Mouse (Mus musculus): ENCODE measurements around the gene Cs. TPM values are rescaled to one million over a fixed set of nuclear protein-coding genes. Genes with fewer than 3 reads are reported as not detected.
A peak's percentile ranks its signal among the peaks of the same experiment; 100 is the strongest.

Cs gene
- polyA plus RNA-seq, 1 experiment from 2014 or later, result 334 TPM

- no peaks in the 10 kb centered on the region for H3K9me3 ChIP-seq (ENCODE audit: control insufficient read depth, low read length)
- no peak for ATAC-seq
- peak overlapping the region; percentile 91 for H3K27ac ChIP-seq (ENCODE audit: low read length)
- H3K4me3 ChIP-seq (ENCODE audit: low read length), result peak overlapping the region; percentile 72
- H3K27me3 ChIP-seq (replicated peaks; ENCODE audit: control insufficient read depth, insufficient read depth, low read length), result no peaks in the 10 kb centered on the region
- 4% methylated on average over 9 of the region's 9 CpGs for WGBS
- H3K36me3 ChIP-seq (ENCODE audit: control insufficient read depth, insufficient read depth, low read length), result no peaks in the 10 kb centered on the region
- H3K4me1 ChIP-seq (ENCODE audit: control insufficient read depth, insufficient read depth, low read length), result peaks cover 6% of the 10 kb centered on the region; the same call in 1 of the 2 replicates
- H3K4me2 ChIP-seq (ENCODE audit: low read depth, low read length), result peak overlapping the region; percentile 88
- peak overlapping the region; percentile 76 for H3K9ac ChIP-seq (ENCODE audit: low read depth, low read length)
Measured at GRCm38 (mm10) chr10:128369218-128369543, 31.6 kb downstream of the Cs start.

- 67% methylated on average over 6 of the region's 6 CpGs for WGBS
Measured at GRCm38 (mm10) chr10:128369599-128369998, 32.1 kb downstream of the Cs start.

GRCm38 (mm10) chr10:128370021-128370420 is 32.5 kb downstream of the Cs start:
- H3K4me3 ChIP-seq (ENCODE audit: low read length), result no peak overlapping the region
- H3K27ac ChIP-seq (ENCODE audit: low read length), result peak overlapping the region; percentile 66; the same call in 1 of the 2 replicates
- H3K27me3 ChIP-seq (replicated peaks; ENCODE audit: control insufficient read depth, insufficient read depth, low read length), result no peaks in the 10 kb centered on the region
- H3K9me3 ChIP-seq (ENCODE audit: control insufficient read depth, low read length), result no peaks in the 10 kb centered on the region
- 57% methylated on average over 6 of the region's 6 CpGs for WGBS
- H3K9ac ChIP-seq (ENCODE audit: low read depth, low read length), result no peak overlapping the region
- H3K4me2 ChIP-seq (ENCODE audit: low read depth, low read length), result no peak overlapping the region
- no peaks in the 10 kb centered on the region for H3K36me3 ChIP-seq (ENCODE audit: control insufficient read depth, insufficient read depth, low read length)
- ATAC-seq, result no peak
- peaks cover 6% of the 10 kb centered on the region; the same call in 1 of the 2 replicates for H3K4me1 ChIP-seq (ENCODE audit: control insufficient read depth, insufficient read depth, low read length)

More at GRCm38 (mm10) chr10:128369599-128369998, 32.1 kb downstream of the Cs start:
- Histone ChIP-seq H3K9ac (ENCODE audit: low read depth, low read length) (peak overlapping the region; percentile 76), H3K27ac (ENCODE audit: low read length) (peak overlapping the region; percentile 91), H3K4me1 (ENCODE audit: control insufficient read depth, insufficient read depth, low read length) (peaks cover 6% of the 10 kb centered on the region; the same call in 1 of the 2 replicates), H3K4me3 (ENCODE audit: low read length) (peak overlapping the region; percentile 72; the same call in 1 of the 2 replicates), H3K27me3 (replicated peaks; ENCODE audit: control insufficient read depth, insufficient read depth, low read length) (no peaks in the 10 kb centered on the region), H3K9me3 (ENCODE audit: control insufficient read depth, low read length) (no peaks in the 10 kb centered on the region), H3K36me3 (ENCODE audit: control insufficient read depth, insufficient read depth, low read length) (no peaks in the 10 kb centered on the region), H3K4me2 (ENCODE audit: low read depth, low read length) (peak overlapping the region; percentile 88)
- no peak for ATAC-seq

- 41% methylated on average over 4 of the region's 4 CpGs for WGBS
- Histone ChIP-seq H3K36me3 (ENCODE audit: control insufficient read depth, insufficient read depth, low read length) (no peaks in the 10 kb centered on the region), H3K4me3 (ENCODE audit: low read length) (no peak overlapping the region), H3K27me3 (replicated peaks; ENCODE audit: control insufficient read depth, insufficient read depth, low read length) (no peaks in the 10 kb centered on the region), H3K9me3 (ENCODE audit: control insufficient read depth, low read length) (no peaks in the 10 kb centered on the region), H3K9ac (ENCODE audit: low read depth, low read length) (0 out of 2 replicates have a peak overlapping the region, but pooled peaks have one; percentile 16), H3K4me2 (ENCODE audit: low read depth, low read length) (no peak overlapping the region), H3K4me1 (ENCODE audit: control insufficient read depth, insufficient read depth, low read length) (peaks cover 6% of the 10 kb centered on the region; the same call in 1 of the 2 replicates), H3K27ac (ENCODE audit: low read length) (peak overlapping the region; percentile 66)
- peak; percentile 21; the same call in 1 of the 2 replicates for ATAC-seq
Measured at GRCm38 (mm10) chr10:128370601-128371000, 33.1 kb downstream of the Cs start.

DNA sequence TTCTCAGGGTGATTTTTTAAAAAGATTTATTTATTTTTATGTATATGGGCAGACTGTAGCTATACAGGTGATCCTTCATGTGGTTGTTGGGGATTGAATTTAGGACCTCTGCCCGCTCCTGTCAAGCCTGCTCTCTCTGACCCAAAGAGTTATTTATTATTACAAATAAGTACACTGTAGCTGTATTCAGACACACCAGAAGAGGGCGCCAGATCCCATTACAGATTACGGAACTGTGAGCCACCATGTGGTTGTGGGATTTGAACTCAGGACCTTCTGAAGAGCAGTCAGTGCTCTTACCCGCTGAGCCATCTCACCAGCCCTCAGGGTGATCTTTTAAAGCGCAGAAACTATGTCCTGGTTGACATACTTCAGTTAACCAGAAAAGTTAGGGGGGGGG is 34.6 kb downstream of the Cs start:
- Histone ChIP-seq H3K4me1 (ENCODE audit: control insufficient read depth, insufficient read depth, low read length) (peaks cover 6% of the 10 kb centered on the region; the same call in 1 of the 2 replicates), H3K4me2 (ENCODE audit: low read depth, low read length) (no peak overlapping the region), H3K4me3 (ENCODE audit: low read length) (no peak overlapping the region), H3K36me3 (ENCODE audit: control insufficient read depth, insufficient read depth, low read length) (no peaks in the 10 kb centered on the region), H3K9ac (ENCODE audit: low read depth, low read length) (no peak overlapping the region), H3K27me3 (replicated peaks; ENCODE audit: control insufficient read depth, insufficient read depth, low read length) (no peaks in the 10 kb centered on the region), H3K9me3 (ENCODE audit: control insufficient read depth, low read length) (no peaks in the 10 kb centered on the region), H3K27ac (ENCODE audit: low read length) (no peak overlapping the region)
- ATAC-seq, result no peak
- 81% methylated on average over 5 of the region's 5 CpGs for WGBS

DNA sequence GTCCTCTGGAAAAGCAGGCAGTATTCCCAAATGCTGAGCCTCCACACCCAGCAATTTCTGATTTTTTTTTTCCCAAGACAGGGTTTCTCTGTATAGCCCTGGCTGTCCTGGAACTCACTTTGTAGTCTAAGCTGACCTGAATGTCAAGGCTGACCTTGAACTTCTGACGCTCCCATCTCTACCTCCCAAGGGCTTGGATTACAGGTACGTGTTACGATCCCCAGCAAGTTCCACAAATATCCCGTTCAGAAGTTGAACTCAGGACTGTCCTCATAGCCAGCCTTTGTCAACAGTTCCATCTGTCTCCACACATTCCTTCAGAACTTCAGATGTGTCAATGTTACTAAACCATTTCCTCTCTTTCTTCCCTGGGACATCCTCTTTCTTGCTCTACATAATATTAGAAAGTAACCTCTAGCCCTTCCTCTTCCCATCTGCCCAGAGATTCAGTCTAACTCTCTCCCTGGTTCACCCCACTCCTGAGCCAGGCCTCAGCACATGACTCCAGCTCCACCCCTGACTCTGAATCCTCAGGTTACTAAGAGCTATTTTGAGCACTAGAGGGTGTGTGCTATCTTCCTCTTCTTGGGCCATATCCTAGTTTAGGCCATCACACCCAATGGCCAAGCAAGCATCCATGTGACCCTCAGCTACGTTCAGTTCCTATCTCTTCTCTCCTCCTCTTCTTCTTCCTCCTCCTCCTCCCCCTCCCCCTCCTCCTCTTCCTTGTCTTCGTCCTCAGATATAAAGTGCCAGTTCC is 35.6 kb downstream of the Cs start:
- ATAC-seq, result no peak
- 75% methylated on average over 6 of the region's 6 CpGs for WGBS
- no peak overlapping the region for H3K4me3 ChIP-seq (ENCODE audit: low read length)
- H3K9me3 ChIP-seq (ENCODE audit: control insufficient read depth, low read length), result no peaks in the 10 kb centered on the region
- no peaks in the 10 kb centered on the region for H3K27me3 ChIP-seq (replicated peaks; ENCODE audit: control insufficient read depth, insufficient read depth, low read length)
- peaks cover 6% of the 10 kb centered on the region for H3K4me1 ChIP-seq (ENCODE audit: control insufficient read depth, insufficient read depth, low read length)
- H3K9ac ChIP-seq (ENCODE audit: low read depth, low read length), result no peak overlapping the region
- H3K36me3 ChIP-seq (ENCODE audit: control insufficient read depth, insufficient read depth, low read length), result no peaks in the 10 kb centered on the region
- no peak overlapping the region for H3K27ac ChIP-seq (ENCODE audit: low read length)
- no peak overlapping the region for H3K4me2 ChIP-seq (ENCODE audit: low read depth, low read length)

DNA sequence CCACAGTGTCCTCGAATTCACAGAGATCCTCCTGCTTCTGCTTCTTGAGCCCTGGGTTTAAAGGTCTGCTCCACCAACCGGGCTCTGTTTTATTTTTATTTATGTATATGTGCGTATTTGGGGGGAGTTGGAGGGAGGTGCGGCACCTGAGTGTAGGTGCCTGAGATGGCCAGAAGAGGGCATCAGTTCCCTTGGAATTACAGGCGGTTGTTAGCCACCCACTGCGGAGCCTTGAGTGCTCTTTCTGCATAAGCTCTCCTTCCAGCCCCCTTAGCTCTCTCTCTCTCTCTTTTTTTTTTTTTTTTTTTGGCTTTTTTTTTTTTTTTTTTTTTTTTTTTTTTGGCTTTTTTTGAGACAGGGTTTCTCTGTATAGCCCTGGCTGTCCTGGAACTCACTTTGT is 36.9 kb downstream of the Cs start:
- H3K27ac ChIP-seq (ENCODE audit: low read length), result no peak overlapping the region
- ATAC-seq, result no peak
- no peak overlapping the region for H3K9ac ChIP-seq (ENCODE audit: low read depth, low read length)
- no peaks in the 10 kb centered on the region for H3K9me3 ChIP-seq (ENCODE audit: control insufficient read depth, low read length)
- no peaks in the 10 kb centered on the region for H3K36me3 ChIP-seq (ENCODE audit: control insufficient read depth, insufficient read depth, low read length)
- peaks cover 15% of the 10 kb centered on the region for H3K4me1 ChIP-seq (ENCODE audit: control insufficient read depth, insufficient read depth, low read length)
- no peaks in the 10 kb centered on the region for H3K27me3 ChIP-seq (replicated peaks; ENCODE audit: control insufficient read depth, insufficient read depth, low read length)
- no peak overlapping the region for H3K4me2 ChIP-seq (ENCODE audit: low read depth, low read length)
- no peak overlapping the region for H3K4me3 ChIP-seq (ENCODE audit: low read length)
- WGBS, result 77% methylated on average over 6 of the region's 6 CpGs

GRCm38 (mm10) chr10:128376099-128376454 is 38.5 kb downstream of the Cs start:
- peak overlapping the region; percentile 93; the same call in 1 of the 2 replicates for H3K27ac ChIP-seq (ENCODE audit: low read length)
- no peak for ATAC-seq

GRCm38 (mm10) chr10:128376455-128377211 is 39.1 kb downstream of the Cs start, which contains the start of gene Ankrd52:
Ankrd52 (plus strand) TSS chr10:128377115.
- H3K4me3 ChIP-seq (ENCODE audit: low read length), result peak within 1 kb of the TSS; percentile 75

More at GRCm38 (mm10) chr10:128376099-128376454, 38.5 kb downstream of the Cs start:
- Histone ChIP-seq H3K9ac (ENCODE audit: low read depth, low read length) (peak overlapping the region; percentile 99), H3K9me3 (ENCODE audit: control insufficient read depth, low read length) (no peaks in the 10 kb centered on the region), H3K36me3 (ENCODE audit: control insufficient read depth, insufficient read depth, low read length) (no peaks in the 10 kb centered on the region), H3K4me1 (ENCODE audit: control insufficient read depth, insufficient read depth, low read length) (peaks cover 13% of the 10 kb centered on the region), H3K4me3 (ENCODE audit: low read length) (peak overlapping the region; percentile 75; the same call in 1 of the 2 replicates), H3K27me3 (replicated peaks; ENCODE audit: control insufficient read depth, insufficient read depth, low read length) (no peaks in the 10 kb centered on the region), H3K4me2 (ENCODE audit: low read depth, low read length) (peak overlapping the region; percentile 85)
- 44% methylated on average over 4 of the region's 4 CpGs for WGBS

More at GRCm38 (mm10) chr10:128376455-128377211, 39.1 kb downstream of the Cs start, which contains the start of gene Ankrd52:
- no peaks in the 10 kb centered on the region for H3K27me3 ChIP-seq (replicated peaks; ENCODE audit: control insufficient read depth, insufficient read depth, low read length)
- WGBS, result under 1% methylated on average over 69 of the region's 73 CpGs
- peak within 1 kb of the TSS; percentile 99 for H3K9ac ChIP-seq (ENCODE audit: low read depth, low read length)
- peak within 1 kb of the TSS; percentile 93 for H3K27ac ChIP-seq (ENCODE audit: low read length)
- no peaks in the 10 kb centered on the region for H3K9me3 ChIP-seq (ENCODE audit: control insufficient read depth, low read length)
- peaks cover 13% of the 10 kb centered on the region for H3K4me1 ChIP-seq (ENCODE audit: control insufficient read depth, insufficient read depth, low read length)
- H3K36me3 ChIP-seq (ENCODE audit: control insufficient read depth, insufficient read depth, low read length), result peaks cover under 1% of the 10 kb centered on the region
- H3K4me2 ChIP-seq (ENCODE audit: low read depth, low read length), result peak within 1 kb of the TSS; percentile 85
- ATAC-seq, result peak; percentile 95
